Mouse (Mus musculus) hindbrain, embryonic 14.5 days (tissue): ENCODE data around the gene Mras. TPM values are rescaled to one million over a fixed set of nuclear protein-coding genes. Genes with fewer than 3 reads are reported as not detected.

ENCODE experiments used
- ATAC-seq: fragments of 200-750 bp; cut with Nextera tagmentation; 2 replicates; pipeline ENCODE4 v1.8.0; 2017; ENCODE audit warnings: moderate number of reproducible peaks, mild to moderate bottlenecking, moderate TSS enrichment, moderate library complexity; ENCODE audit not compliant: low FRiP score
- DNase-seq: peaks from one replicate; pipeline ENCODE4 v3.0.0-alpha.2; 2015; ENCODE audit warnings: low spot score
- H3K27ac ChIP-seq: fragments of 300-500 bp; sonication (generic); 2 replicates; pipeline ENCODE4 v1.5.1; 2014; ENCODE audit warnings: mild to moderate bottlenecking, moderate library complexity
- H3K27me3 ChIP-seq: fragments of 300-500 bp; sonication (generic); 2 replicates; pipeline ENCODE4 v1.6.1; 2014; ENCODE audit warnings: mild to moderate bottlenecking, low read length, mixed read lengths; ENCODE audit not compliant: control insufficient read depth, insufficient read depth
- H3K36me3 ChIP-seq: fragments of 300-500 bp; sonication (generic); replicated peaks from 2 replicates; pipeline ENCODE4 v1.6.1; 2014; ENCODE audit not compliant: control insufficient read depth, insufficient read depth
- H3K4me1 ChIP-seq: fragments of 300-500 bp; sonication (generic); replicated peaks from 2 replicates; pipeline ENCODE4 v1.6.1; 2014; ENCODE audit warnings: antibody characterized with exemption, low read length, mixed read lengths; ENCODE audit not compliant: control insufficient read depth, insufficient read depth
- H3K4me2 ChIP-seq: fragments of 300-500 bp; sonication (generic); replicated peaks from 2 replicates; pipeline ENCODE4 v1.6.1; 2014; ENCODE audit warnings: mild to moderate bottlenecking, moderate library complexity
- H3K4me3 ChIP-seq: fragments of 300-500 bp; sonication (generic); replicated peaks from 2 replicates; pipeline ENCODE4 v1.5.1; 2014; ENCODE audit warnings: mild to moderate bottlenecking, low read length
- H3K9ac ChIP-seq: fragments of 300-500 bp; sonication (generic); 2 replicates; pipeline ENCODE4 v1.6.1; 2014
- H3K9me3 ChIP-seq: fragments of 300-500 bp; sonication (generic); 2 replicates; pipeline ENCODE4 v1.6.1; 2016; ENCODE audit warnings: low read length; ENCODE audit not compliant: control insufficient read depth
- WGBS: fragments of 180-500 bp; shearing (Covaris S2); extraction: QIAGEN DNeasy Blood & Tissue Kit; methylation state at CpG from one replicate; pipeline ENCODE4 v1.1.7; 2014; 5-methylcytosine and 5-hydroxymethylcytosine counted together
- polyA plus RNA-seq: library from polyadenylated mRNA; unstranded; fragments of >200 nt; fragmentation: Nextera tagmentation; extraction: Ambion mirVana; gene quantifications from 2 replicates; pipeline ENCODE4 v1.2.1, GENCODE M21; 2014

Mras gene
- polyA plus RNA-seq, 1 experiment from 2014 or later = 55.3 TPM

DNA sequence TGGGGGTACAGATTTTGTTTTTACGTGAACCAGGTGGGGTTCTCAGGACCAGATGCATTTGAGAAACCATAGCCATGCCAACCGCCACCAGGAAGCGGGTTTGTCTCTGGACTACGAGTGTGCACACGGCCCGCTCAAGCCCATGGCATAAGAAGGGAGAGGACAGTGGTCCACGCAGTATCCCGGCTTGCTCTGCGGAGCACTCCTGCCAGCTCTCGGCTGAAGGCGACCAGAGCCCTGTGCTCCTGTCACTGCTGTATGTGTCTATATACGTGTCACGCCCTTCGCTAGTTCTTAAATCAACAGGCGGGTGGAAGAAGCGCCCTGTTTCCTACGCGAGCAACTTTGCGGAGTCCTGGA lies 79.6 kb downstream of the Mras start:
- Histone ChIP-seq H3K4me1 (peaks cover 11% of the 10 kb centered on the region; the same call in 1 of the 2 replicates), H3K9me3 (no peaks in the 10 kb centered on the region), H3K4me3 (peak overlapping the region; percentile 43), H3K4me2 (peak overlapping the region; percentile 99), H3K27me3 (peaks cover 46% of the 10 kb centered on the region), H3K27ac (no peak overlapping the region), H3K36me3 (no peaks in the 10 kb centered on the region), H3K9ac (peak overlapping the region; percentile 37)
- DNase-seq = no peak
- 4% methylated on average over 19 of the region's 19 CpGs for WGBS
- 0 out of 2 replicates have a peak, but pooled peaks have one; percentile 34 for ATAC-seq

DNA sequence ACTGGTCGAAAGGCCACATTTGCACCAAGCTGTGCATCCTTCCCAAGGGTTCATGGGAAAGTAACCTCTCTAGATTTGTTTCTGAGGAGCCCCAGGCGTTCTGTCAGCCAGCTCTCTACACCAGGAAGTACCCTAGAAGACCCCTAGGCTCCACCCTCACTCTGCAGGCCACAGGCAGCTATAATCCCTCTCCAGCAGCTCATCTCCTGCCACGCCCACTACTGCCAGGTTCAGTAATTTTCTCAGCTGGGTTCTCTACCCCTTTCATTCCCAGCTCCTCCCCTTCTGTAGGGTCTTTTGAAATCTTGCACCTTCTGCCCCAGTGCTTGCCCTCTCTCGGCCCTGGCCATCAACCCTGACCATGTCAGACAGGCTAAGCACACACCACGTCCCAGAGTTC lies 81.2 kb downstream of the Mras start:
- 24% methylated on average over 5 of the region's 5 CpGs for WGBS

GRCm38 (mm10) chr9:99354796-99355195 lies 82.4 kb downstream of the Mras start:
- H3K4me2 ChIP-seq = no peak overlapping the region
- H3K36me3 ChIP-seq = no peaks in the 10 kb centered on the region
- peaks cover 11% of the 10 kb centered on the region; the same call in 1 of the 2 replicates for H3K4me1 ChIP-seq
- 69% methylated on average over 5 of the region's 5 CpGs for WGBS
- no peaks in the 10 kb centered on the region for H3K9me3 ChIP-seq
- no peak overlapping the region for H3K9ac ChIP-seq
- H3K27me3 ChIP-seq = peaks cover 40% of the 10 kb centered on the region
- ATAC-seq (no peak), DNase-seq (no peak)
- no peak overlapping the region for H3K27ac ChIP-seq
- H3K4me3 ChIP-seq = no peak overlapping the region

More for the DNA sequence above, 81.2 kb downstream of the Mras start:
- no peak overlapping the region for H3K4me3 ChIP-seq
- no peak overlapping the region for H3K27ac ChIP-seq
- no peak overlapping the region for H3K4me2 ChIP-seq
- no peak for DNase-seq
- no peaks in the 10 kb centered on the region for H3K36me3 ChIP-seq
- no peaks in the 10 kb centered on the region for H3K9me3 ChIP-seq
- H3K9ac ChIP-seq = no peak overlapping the region
- peaks cover 46% of the 10 kb centered on the region for H3K27me3 ChIP-seq
- peaks cover 11% of the 10 kb centered on the region; the same call in 1 of the 2 replicates for H3K4me1 ChIP-seq
- no peak for ATAC-seq

DNA sequence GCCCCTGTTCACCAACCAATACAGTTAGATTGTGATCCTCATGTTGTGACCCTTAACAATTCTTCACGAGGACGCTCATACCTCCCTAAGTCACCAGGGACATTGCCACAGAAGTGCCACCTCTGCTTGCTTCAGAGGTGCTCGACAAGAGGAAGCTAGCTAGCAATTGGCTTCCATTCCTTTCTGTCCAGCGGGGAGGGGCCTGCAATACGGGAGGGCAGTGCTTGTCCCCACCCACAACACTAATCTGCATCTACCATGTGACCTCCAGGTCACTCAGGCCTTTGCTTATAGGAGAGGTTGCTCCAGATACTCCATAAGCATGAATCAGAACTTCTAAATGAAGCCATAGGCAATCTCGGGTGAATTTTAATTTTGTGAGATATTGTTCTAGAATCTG lies 83.8 kb downstream of the Mras start:
- Histone ChIP-seq H3K27ac (no peak overlapping the region), H3K36me3 (no peaks in the 10 kb centered on the region), H3K4me3 (no peak overlapping the region), H3K27me3 (peaks cover 26% of the 10 kb centered on the region), H3K4me2 (no peak overlapping the region), H3K9ac (no peak overlapping the region), H3K4me1 (peaks cover 10% of the 10 kb centered on the region; the same call in 1 of the 2 replicates), H3K9me3 (no peaks in the 10 kb centered on the region)
- no peak for DNase-seq
- ATAC-seq = no peak
- WGBS = 78% methylated on average over 6 of the region's 6 CpGs

DNA sequence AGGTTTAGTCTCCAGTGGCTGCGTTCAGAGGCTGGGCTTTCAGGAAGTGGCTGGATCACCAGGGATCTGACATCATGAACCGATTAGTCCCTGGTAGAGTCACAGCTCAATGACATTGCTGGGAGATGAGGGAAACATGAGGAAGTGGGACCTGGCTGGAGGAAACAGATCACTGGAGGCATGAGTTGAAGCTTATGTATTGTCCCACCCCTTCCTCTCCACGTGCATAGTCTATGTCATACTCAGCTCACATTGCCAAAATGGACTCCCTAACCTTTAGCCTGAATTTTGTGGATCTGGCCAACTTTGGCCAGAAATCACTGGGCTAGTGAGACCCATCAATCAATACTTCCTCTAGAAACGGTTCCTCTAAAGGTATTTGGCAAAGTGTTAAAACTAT lies 84.2 kb downstream of the Mras start:
- WGBS = 88% methylated on average over 4 of the region's 4 CpGs
- peaks cover 21% of the 10 kb centered on the region for H3K27me3 ChIP-seq
- no peak overlapping the region for H3K9ac ChIP-seq
- H3K9me3 ChIP-seq = no peaks in the 10 kb centered on the region
- DNase-seq = no peak
- peaks cover 6% of the 10 kb centered on the region; the same call in 1 of the 2 replicates for H3K4me1 ChIP-seq
- H3K4me2 ChIP-seq = no peak overlapping the region
- no peaks in the 10 kb centered on the region for H3K36me3 ChIP-seq
- no peak overlapping the region for H3K27ac ChIP-seq
- ATAC-seq = no peak
- H3K4me3 ChIP-seq = no peak overlapping the region

DNA sequence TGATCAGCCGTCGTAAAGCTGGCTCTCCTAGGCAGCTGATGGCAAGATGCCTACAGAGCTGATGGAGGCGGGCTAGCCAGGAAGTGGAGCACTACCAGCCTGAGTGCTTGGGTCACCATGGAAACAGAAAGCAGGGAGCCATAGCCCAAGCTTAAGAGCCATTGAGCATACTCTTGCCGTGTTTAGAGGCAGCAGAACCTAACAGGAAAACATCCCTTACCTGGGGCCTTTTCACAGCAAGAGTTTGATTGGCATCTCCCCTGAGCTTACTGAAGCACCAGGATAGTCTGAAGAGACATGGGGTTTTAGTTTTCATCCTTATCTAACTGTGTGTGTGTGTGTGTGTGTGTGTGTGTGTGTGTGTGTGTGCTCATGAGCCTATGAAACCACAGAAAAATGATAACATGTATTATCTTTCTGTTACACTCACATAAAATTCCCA lies 91.8 kb downstream of the Mras start:
- ATAC-seq (peak; percentile 62; the same call in 1 of the 2 replicates), DNase-seq (peak; percentile 59)
- no peak overlapping the region for H3K9ac ChIP-seq
- no peak overlapping the region for H3K4me3 ChIP-seq
- H3K4me1 ChIP-seq = no peaks in the 10 kb centered on the region
- H3K27ac ChIP-seq = no peak overlapping the region
- no peaks in the 10 kb centered on the region for H3K9me3 ChIP-seq
- no peak overlapping the region for H3K4me2 ChIP-seq
- 32% methylated on average over 4 of the region's 4 CpGs for WGBS
- H3K36me3 ChIP-seq = no peaks in the 10 kb centered on the region
- no peaks in the 10 kb centered on the region for H3K27me3 ChIP-seq

GRCm38 (mm10) chr9:99341600-99341999 lies 95.6 kb downstream of the Mras start:
- Histone ChIP-seq H3K27me3 (no peaks in the 10 kb centered on the region), H3K9me3 (no peaks in the 10 kb centered on the region), H3K27ac (no peak overlapping the region), H3K4me1 (no peaks in the 10 kb centered on the region), H3K4me2 (no peak overlapping the region), H3K9ac (no peak overlapping the region), H3K4me3 (no peak overlapping the region), H3K36me3 (no peaks in the 10 kb centered on the region)
- ATAC-seq = no peak
- WGBS = 86% methylated on average over 3 of the region's 3 CpGs
- no peak for DNase-seq

DNA sequence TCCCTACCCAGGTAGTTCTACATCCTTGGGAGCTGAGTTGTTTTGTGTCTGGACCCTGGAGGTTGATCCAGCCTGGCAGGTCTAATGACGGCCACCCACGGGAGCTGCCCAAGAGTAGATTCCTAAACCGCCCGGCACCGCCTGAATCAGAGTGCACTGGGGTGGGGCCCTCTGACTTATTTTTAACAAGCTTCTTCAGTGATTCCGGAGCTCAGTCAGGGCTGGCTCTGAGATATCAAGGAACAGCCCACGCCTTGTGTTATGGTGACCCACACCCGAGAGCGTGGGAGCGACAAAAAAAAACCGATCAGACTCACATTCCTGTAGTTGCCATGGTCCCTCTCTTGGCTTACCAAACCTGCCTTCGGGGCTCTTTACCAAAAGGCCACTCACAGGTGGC lies 97.1 kb downstream of the Mras start:
- no peaks in the 10 kb centered on the region for H3K9me3 ChIP-seq
- no peaks in the 10 kb centered on the region for H3K27me3 ChIP-seq
- no peak overlapping the region for H3K4me3 ChIP-seq
- WGBS = 67% methylated on average over 12 of the region's 12 CpGs
- H3K9ac ChIP-seq = no peak overlapping the region
- DNase-seq (no peak), ATAC-seq (no peak)
- H3K27ac ChIP-seq = no peak overlapping the region
- no peaks in the 10 kb centered on the region for H3K36me3 ChIP-seq
- H3K4me1 ChIP-seq = no peaks in the 10 kb centered on the region
- H3K4me2 ChIP-seq = no peak overlapping the region

DNA sequence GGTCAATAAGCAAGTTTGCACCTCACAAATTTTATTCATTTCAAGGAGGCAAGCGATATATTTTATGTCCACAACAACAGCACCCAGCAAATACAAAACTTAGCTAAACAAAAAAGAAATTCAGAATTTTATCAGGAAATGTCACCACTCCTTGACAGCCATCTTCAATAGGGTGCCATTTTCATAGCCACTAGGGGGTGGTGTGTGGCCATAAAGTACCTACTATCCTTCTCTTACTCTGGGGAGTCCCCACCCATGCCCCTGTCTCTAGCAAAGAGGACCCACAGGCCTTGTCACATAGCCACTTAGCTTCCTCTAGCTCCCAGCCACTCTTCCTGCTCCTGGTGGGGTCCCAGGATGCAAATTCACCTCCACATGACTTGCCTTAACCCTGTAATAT lies 98.0 kb downstream of the Mras start:
- 81% methylated on average over 1 of the region's 1 CpGs for WGBS
- DNase-seq (no peak), ATAC-seq (no peak)
- Histone ChIP-seq H3K36me3 (no peaks in the 10 kb centered on the region), H3K9ac (no peak overlapping the region), H3K4me1 (no peaks in the 10 kb centered on the region), H3K9me3 (no peaks in the 10 kb centered on the region), H3K4me2 (no peak overlapping the region), H3K4me3 (no peak overlapping the region), H3K27ac (no peak overlapping the region), H3K27me3 (no peaks in the 10 kb centered on the region)

GRCm38 (mm10) chr9:99338293-99338692 lies 98.9 kb downstream of the Mras start:
- no peak for ATAC-seq
- no peaks in the 10 kb centered on the region for H3K4me1 ChIP-seq
- WGBS = 100% methylated on average over 1 of the region's 1 CpGs

More at GRCm38 (mm10) chr9:99338293-99338692, 98.9 kb downstream of the Mras start:
- Histone ChIP-seq H3K4me3 (no peak overlapping the region), H3K9ac (no peak overlapping the region), H3K9me3 (no peaks in the 10 kb centered on the region), H3K27ac (no peak overlapping the region), H3K36me3 (no peaks in the 10 kb centered on the region), H3K4me2 (no peak overlapping the region), H3K27me3 (no peaks in the 10 kb centered on the region)
- no peak for DNase-seq
